Mouse (Mus musculus) left cerebral cortex, postnatal 4 days (tissue): Measurements from ENCODE around the gene Nub1. TPM values are rescaled to one million over a fixed set of nuclear protein-coding genes. Genes with fewer than 3 reads are reported as not detected.

Experiments used
- DNase-seq: peaks from one replicate; pipeline ENCODE4 v3.0.0-alpha.2; 2022
- intact Hi-C: fragments of 180-260 bp; cut with DNase I; formaldehyde crosslinking; loops from one replicate; pipeline ENCODE4 v1.15.1; 2025
- total RNA-seq, 2 experiments: library from RNA; stranded (reverse); gene quantifications; 2 replicates each; pipeline ENCODE4 v1.2.3; 2021

The Nub1 gene
- total RNA-seq, 2 experiments from 2014 or later, result 75.3 to 76.6 TPM

DNA sequence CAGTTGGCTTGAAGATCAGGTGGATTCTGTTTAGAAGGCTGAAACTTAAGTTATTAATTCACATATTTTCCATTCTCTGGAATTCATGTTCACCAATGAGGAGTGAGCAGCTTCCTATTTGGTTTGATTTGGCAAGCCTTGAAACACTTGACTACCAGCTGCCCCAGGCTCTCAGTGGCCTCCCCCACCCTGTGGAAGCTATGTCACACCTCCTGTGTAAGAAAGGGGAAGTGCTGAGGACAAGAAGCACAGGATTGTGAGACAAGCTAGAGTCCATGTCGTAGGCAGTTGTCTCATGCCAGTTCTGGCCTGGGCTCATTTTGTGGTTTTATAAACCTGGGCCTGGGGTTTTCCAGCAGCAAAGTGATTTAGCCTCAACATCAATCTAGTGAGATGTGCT, 2.4 kb downstream of the Nub1 start:
- no peak for DNase-seq
- intact Hi-C loops, result no loop called here

DNA sequence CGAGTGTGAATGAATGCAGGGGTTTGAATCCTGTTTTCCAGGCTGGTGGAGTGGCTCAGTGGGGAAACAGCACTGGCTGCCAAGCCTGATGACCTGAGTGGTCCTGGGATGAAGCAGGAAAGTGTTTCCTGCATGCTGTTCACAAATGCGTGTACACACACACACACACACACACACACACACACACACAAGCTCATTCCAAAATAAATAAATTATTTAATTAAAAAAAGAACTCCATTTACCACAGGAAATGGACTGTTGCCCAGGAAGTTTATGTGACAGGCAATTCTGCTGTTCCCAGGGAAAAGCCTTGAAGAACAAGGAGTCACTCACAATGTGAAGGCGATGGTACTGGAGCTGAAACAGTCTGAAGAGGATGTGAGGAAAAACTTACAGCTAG, 11.4 kb downstream of the Nub1 start:
- intact Hi-C loops, result no loop called here
- no peak for DNase-seq

DNA sequence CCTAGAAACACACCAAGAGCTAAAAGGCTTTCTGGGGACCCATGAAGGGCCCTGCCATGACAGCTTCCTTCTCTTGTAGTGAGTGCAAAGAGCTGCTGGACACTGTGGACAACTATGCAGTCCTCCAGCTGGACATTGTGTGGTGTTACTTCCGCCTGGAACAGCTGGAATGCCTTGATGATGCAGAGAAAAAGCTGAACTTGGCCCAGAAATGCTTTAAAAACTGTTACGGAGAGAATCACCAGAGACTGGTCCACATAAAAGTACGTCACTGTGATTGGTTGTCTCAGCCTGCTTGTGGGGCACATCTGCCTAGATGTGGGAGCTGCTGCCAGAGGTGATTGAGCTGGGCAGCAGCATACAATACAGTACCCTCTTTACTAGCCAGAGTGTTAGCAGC, 15.9 kb downstream of the Nub1 start:
- no peak for DNase-seq
- intact Hi-C loops, result no loop called here

DNA sequence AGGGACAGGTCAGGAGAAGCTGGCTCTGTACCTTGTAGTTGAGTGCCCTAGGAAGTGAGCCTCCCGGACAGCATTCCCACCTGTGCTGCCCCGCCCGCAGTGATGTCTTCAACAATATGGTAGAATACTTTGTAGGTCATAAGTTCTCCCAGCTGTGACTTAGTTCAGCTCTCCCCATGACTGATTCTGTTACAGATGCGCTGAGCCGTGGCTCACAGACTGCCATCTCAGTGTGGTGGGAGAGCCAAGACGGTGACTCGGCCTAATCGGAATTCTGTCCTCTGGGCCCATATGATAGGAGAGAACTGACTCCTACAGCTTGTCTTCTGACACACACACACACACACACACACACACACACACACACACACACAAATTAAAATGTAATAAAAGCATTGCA, 19.3 kb downstream of the Nub1 start:
- intact Hi-C loops, result no loop called here
- DNase-seq, result no peak

DNA sequence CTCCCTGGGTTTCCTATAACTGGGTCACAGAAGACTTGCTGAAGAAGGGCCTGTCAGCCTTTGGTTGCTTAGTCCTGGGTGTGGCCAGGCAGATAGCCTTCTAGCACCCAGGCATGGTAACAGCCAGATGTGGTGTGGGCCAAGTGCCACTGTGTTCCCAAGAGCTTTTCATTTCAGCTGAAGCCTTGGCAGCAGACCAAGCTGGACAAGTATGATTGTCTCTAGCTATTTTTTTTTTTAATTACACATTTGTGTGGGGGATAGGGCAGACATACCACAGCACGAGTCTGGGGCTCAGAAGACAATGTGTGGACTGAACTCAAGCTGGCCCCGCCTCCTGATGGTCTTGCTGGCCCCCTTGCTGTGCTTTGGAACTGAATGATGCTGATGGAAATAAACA, 24.6 kb downstream of the Nub1 start:
- intact Hi-C loops, result no loop called here
- DNase-seq, result no peak

DNA sequence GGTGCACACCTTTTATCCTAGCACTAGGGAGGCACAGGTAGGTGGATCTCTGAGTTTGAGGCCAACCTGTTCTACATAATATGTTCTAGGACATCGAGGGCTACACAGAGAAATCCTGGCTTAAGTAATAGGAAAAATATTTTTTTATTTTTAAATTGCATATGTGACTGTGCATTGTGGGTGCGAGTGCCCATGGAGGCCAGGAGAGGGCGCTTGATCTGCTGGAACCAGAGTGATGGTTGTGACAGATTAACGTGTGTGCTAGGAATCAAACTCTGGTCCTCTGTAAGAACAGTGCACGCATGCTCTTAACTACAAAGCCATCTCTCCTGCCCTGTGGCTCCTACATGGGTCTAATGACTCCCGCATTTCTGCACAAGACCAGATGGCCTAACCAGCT, 26.3 kb downstream of the Nub1 start:
- intact Hi-C loops, result no loop called here

DNA sequence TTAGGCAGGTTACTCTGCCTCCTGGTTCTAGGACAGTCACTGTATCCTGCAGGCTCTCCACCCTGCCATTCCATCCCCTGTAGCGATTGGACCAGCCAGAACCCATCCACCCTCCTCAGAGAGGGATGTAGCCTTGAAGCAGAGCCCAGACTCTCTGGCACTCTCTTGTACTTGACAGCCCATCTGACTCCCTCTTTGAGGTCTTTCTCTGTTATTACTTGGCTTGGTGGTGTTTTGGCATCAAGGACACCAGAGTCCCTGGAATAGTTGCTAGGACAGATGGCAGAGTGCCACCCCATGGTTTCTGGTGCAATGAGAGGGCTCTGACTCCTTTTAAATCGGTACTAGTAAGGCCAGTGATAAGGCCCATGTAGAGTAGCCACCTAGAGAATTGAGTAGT, 27.9 kb downstream of the Nub1 start:
- intact Hi-C loops, result no loop called here
- DNase-seq, result peak; percentile 91

More for the DNA sequence above, 26.3 kb downstream of the Nub1 start:
- no peak for DNase-seq

DNA sequence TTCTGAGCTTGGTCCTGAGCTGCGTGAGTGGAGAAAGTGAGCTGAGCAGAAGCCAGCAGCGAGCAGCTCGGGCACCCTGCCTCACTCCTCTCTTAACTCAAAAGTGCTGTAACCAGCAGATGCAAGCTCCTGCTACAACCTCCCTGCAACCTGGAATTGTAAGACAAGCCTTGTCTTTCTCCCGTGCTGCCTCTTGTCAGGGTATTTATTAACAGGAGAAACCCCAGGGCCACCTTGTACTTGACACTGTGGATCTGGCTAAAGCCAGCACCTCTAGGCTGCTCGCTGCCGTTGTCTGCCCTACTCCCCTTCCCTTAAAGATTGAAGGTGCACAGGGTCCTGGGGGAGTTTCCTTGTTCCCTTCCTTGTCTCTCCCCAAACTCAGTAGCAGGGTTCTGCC, 28.7 kb downstream of the Nub1 start:
- intact Hi-C loops, result no loop called here
- no peak for DNase-seq

DNA sequence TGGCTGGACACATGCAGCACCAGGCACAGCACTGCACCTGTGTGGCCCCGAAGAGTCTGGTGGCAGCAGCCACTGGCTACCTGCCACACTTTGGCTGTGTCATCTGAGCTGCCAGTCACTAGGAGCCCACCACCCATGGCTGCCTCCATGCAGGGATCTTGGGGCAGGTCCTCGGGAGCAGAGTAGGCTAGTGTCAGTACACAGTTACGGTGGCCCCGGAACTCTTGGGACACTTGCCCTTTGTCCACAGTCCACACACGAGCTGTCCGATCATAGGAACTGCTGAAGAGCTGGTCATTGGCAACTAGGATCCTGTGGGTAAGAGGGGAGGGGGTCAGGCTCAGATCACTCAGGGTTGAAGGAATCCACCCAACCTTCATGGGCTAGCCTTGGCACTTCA, 32.7 kb downstream of the Nub1 start:
- intact Hi-C loops, result no loop called here
- DNase-seq, result no peak

DNA sequence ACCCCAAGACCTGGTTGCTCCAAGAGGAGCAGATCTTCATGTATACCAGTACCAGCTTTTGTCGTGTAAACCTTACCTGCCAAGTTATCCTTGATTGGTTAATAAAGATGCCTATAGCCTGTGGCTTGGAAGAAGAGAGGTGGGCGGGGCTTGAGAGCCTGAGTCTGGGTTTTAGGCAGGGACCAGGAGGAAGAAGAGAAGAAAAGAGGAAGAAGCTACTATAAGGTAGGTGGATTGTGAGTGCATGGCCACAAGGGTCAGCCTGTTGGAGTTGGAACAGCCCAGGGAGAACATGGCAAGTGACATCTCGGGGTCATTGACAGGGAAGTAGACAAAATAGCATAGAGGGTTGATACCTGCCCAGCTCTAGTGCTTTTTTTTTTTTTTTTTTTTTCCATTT, 34.5 kb downstream of the Nub1 start:
- no peak for DNase-seq
- intact Hi-C loops, result no loop called here

DNA sequence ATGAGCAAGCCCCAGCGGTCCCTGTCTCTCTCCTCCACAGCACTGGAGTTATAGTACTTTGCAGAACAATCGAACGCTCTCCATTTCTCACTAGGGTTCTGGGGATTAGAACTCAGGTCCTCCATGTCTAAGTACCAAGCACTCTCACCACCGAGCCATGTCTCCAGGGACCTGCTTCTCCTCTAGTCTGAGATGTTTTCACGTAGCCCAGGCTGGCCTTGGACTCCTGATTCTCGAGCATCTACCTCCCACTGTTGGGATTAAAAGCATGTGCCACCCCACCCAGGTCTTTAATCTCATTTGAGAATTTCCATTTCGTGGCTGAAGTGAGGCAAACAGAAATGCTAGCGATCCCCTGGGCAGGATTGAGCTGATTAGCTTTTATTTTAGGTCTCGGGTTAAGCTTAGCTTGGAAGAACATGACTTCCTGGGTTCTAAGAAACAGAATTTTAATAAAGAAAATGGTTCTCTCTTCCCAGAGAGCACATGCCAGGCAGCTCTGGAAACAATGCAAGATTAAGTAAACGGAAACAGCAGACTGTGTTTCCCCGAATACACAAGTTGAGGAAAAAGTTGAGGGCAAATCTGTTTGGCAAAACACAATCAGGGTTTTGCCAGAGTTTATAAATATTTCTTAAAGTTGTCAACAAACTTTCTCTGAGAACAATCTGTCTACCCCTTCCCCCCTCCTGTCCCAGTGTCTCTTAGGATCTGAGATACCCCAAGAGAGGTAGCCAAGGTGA, 38.4 kb downstream of the Nub1 start:
- no peak for DNase-seq

DNA sequence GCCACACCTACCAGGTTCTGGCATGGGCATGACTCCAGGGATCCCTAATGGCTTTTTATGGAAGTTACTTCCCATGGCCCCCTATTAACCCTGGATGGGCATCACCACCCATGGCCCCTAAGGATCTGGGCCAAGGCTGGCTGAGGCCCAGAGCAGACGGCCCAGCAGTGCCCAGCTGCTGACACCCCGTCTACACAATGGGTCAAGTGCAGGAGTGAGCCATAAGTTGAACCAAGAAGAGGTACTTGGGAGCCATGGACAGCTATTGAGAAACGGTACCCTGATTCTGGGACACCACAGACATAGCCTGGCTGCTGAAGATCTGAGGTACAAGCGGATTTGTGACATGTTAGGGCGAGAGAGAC, 38.9 kb downstream of the Nub1 start:
- intact Hi-C loops, result no loop called here
- DNase-seq, result no peak

More for the DNA sequence above, 38.4 kb downstream of the Nub1 start:
- intact Hi-C loops, result no loop called here

DNA sequence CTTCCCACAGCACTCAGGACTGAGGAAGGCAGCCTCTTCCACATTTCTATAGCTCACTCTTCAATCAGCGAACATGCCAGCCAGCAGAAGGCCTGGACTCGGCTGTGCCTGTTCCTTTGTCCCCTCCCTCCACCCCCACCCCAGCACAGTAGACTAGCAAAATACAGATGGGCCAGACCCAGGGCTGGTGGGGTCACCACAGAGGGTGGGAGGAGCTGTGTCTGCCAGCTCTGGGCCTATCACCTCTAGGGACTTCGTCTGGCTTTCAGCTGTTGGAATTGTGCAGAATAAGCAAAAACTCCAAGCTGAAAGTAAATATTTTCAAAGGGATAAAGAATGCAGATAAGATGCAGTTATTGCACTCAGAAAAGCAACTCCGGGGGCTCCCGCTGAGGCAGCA, 39.5 kb downstream of the Nub1 start:
- intact Hi-C loops, result no loop called here
- no peak for DNase-seq

DNA sequence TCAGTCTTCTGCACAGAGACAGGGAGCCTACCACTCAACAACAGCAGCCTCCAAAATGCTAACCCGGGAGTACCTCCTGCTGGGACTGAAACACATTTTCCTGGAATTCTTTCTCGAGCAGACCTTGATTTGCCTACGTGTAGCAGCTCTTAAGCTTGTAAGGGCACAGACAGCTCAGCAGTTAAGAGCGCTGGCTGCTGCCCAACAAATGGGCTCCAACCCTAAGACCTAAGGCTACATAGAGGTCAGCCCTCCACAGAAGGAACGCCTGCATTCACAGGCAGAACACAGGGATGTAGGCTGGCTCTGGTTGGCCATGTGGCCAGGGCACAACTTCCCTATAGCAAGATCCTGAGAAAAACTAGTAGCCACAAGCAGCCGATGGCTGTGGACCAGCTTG, 40.6 kb downstream of the Nub1 start:
- intact Hi-C loops, result no loop called here
- no peak for DNase-seq

DNA sequence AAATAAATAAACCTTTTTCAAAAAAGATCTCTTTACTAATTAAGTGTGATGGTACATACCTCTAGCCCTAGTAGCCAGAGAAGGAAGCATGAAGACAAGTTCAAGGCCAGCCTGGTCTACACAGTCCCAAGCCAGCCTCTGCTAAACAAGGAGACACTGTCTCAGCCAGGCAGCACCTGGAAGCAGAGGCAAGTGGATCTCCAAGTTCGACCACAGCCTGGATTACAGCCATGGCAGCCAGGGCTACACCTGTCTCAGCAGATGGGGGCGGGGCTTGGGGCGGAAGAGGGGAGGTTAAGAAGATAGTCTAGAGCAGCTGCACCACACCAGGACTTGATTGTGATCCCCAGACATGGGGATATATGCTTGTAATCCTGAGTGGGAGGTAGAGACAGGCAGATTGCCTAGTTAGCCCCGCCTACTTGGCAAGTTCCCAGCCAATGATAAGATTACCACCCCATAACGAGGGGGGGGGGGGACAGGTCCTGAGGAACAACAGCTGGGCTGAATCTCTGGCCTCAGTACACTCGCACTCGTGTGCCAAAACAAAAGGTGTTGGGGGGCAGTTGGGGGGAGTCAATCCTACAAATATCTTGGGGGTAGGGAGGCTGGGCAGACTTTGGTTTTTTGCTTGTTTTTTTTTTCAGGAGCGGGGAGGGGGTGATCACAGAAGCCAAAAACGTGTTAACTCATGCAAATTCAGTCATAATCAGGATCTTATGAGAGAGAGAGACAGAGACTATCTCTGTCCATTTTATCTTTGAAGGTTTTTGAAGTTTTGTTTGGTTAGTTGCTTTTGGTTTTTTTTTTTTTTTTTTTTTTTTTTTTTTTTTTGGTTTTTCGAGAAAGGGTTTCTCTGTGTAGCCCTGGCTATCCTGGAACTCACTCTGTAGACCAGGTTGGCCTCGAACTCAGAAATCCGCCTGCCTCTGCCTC, 41.8 kb downstream of the Nub1 start:
- intact Hi-C loops, result no loop called here
- DNase-seq, result peak; percentile 64

DNA sequence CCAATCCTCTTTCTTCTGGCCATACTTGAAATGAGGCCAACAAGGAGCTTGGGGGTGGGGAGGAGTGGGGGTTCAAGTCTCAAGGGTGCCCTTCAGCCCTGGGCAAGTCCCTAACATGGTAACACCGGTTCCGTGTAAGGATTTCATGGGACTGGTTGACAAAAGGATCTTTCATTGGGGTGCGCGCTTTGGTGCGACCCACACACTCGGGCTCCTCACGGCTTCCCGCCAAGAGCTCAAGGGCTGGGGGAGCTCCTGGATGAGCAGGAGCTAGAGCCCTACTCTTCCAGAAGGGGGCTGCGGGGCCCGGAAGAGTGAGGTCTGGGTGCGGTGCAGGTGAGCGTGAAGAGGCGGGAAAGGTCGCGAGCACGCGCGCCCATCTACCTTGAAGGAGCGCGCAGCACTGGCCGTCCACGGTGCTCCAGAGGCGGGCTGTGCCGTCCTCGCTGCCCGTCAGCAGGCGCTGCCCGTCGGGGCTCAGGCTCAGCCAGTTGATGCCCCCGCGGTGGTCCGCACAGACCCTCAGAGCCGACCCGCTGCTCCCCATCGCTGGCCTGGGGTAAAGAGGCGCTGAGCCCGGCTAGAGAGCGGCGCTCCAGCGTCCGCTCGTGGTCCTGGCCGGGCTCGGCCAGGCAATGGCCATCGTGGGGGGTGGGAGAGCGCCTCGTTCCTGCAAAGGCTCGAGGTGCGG, 44.6 kb downstream of the Nub1 start:
- no peak for DNase-seq
- intact Hi-C loops, result no loop called here

DNA sequence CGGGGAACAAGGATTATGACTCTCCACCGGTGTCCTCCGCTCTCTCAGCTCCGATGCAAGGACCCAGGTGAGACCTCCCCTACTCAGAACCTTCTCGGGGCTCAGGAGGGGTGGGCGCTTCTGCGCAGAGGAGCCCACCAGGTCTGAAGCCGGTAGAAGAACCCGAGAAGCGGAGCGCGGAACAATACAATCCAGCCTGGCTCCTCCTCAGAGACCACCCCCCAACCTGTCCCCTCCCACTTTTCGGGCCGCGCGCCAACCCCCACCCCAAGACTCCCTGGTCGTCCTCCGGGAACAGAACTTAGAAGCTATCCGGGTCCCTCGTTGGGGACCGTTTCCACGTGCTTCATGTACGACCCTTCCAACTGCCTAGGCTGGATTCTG, 45.1 kb downstream of the Nub1 start, which contains the start of gene Wdr86:
Gene Wdr86, minus strand, starts transcription at position 240 of the 384 bp plus-strand sequence.
- intact Hi-C loops, result no loop called here
- no peak for DNase-seq

DNA sequence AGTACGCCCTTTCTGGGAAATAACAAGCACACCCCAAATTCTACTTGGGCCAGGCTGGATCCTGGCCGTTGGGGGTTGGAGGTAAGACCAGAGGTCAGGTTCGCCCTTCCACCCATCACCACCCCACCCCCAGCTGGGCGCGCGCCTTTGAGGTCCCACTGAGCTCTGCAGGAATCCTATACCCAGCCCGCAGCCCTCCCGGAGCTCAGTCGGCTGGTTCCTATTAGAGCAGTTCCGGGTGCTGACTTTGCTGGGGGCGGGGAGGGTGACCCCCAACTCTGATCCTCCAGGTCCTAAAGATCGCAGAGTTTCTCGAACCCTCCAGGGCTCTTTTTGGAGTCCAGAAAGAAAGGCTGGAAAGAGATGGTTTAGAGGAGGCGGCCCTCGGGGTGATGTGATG, 45.7 kb downstream of the Nub1 start:
- intact Hi-C loops, result no loop called here
- DNase-seq, result no peak

DNA sequence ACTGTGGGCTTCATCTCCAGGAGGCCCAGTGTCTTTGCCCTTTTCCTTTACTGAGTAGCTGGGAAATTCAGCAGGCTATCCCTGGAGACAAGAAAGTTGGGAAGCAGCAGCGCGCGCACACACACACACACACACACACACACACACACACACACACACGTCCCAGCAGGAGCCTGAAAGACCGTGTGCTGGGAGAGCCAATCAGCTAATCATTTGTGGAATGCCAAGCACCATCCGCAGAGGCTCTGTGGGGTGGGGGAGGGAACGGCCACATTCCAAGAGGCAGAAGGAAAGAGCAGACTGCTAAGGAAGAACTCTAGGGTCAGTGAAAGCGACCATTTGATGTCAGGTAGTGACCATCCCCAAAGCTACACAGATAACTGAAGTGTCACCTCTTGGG, 47.8 kb downstream of the Nub1 start:
- no peak for DNase-seq

DNA sequence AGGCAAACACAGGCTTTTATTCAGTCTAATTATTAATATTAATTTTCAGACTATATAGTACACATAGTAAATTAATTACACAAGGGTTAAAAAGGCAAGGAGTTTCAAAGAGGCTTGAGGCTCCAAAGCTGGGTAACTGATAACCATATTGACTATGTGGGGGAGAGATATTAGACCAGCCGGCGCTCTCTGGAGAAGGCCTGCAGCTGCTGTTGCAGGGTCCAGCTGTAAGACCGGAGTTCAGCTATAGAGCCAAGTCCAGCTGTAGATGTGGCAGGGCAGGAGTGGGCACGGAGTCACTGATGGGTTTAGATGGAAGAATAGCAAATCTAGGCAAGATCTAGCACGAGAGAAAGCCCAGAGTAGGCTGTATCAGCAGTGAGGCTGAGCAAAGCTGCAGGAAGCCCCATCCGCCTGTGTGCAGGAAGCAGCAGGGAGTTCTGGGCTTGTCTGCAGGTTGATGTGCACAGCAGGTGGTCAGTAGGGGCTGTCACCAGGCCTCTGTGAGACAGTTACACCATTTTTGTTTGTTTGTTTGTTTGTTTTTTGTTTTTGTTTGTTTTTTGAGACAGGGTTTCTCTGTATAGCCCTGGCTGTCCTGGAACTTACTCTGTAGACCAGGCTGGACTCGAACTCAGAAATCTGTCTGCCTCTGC, 48.6 kb downstream of the Nub1 start:
- intact Hi-C loops, result no loop called here
- no peak for DNase-seq

More for the DNA sequence above, 47.8 kb downstream of the Nub1 start:
- intact Hi-C loops, result no loop called here

DNA sequence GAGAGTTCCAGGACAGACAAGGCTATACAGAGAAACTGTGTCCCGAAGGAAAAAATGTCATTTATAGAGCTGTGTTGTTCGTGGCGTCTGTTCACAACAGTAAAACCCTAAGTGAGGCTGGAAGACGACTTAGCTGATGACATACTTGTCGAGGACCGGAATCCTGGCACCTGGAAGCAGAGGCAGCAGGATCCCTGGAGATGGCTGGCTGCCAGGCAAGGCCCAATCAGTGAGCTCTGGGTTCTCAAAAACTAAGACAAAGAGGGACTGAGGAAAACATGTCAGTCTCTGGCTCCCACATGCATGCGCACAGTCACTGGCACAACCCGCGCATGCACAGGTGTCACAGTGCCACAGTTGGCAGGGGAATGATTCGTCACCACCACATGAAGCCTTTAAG, 52.3 kb downstream of the Nub1 start:
- DNase-seq, result no peak
- intact Hi-C loops, result no loop called here
